Mouse (Mus musculus): ENCODE measurements at regions not wholly inside any gene's neighbourhood (a gene's known extent, or its start where the extent isn't known, plus 50 kb on each side); places are given as distances from the start of the nearest gene placed in this dataset.
A peak's percentile ranks its signal among the peaks of the same experiment; 100 is the strongest.

GRCm38 (mm10) chr4:90437375-90438190, 219.0 kb downstream of the Zfp352 start:
- ATAC-seq (ENCODE audit: low read depth): peak; percentile 99
- H3K27ac ChIP-seq (ENCODE audit: low read depth, low read length): peak overlapping the region; percentile 7; the same call in 1 of the 2 replicates
- no peaks in the 10 kb centered on the region for H3K36me3 ChIP-seq (ENCODE audit: control insufficient read depth, insufficient read depth, low read length)
- no peaks in the 10 kb centered on the region for H3K9me3 ChIP-seq (ENCODE audit: control insufficient read depth, low read length)
- H3K9ac ChIP-seq (replicated peaks; ENCODE audit: low read depth, low read length): no peak overlapping the region
- peak overlapping the region; percentile 8; the same call in 1 of the 2 replicates for H3K4me3 ChIP-seq (ENCODE audit: low read depth, low read length)
- 31% methylated on average over 7 of the region's 7 CpGs for WGBS
- H3K4me2 ChIP-seq (ENCODE audit: low read depth, low read length): peak overlapping the region; percentile 36; the same call in 1 of the 2 replicates
- H3K4me1 ChIP-seq (ENCODE audit: control insufficient read depth, insufficient read depth, low read length): no peaks in the 10 kb centered on the region
- no peaks in the 10 kb centered on the region for H3K27me3 ChIP-seq (ENCODE audit: control insufficient read depth, insufficient read depth, low read length)

DNA sequence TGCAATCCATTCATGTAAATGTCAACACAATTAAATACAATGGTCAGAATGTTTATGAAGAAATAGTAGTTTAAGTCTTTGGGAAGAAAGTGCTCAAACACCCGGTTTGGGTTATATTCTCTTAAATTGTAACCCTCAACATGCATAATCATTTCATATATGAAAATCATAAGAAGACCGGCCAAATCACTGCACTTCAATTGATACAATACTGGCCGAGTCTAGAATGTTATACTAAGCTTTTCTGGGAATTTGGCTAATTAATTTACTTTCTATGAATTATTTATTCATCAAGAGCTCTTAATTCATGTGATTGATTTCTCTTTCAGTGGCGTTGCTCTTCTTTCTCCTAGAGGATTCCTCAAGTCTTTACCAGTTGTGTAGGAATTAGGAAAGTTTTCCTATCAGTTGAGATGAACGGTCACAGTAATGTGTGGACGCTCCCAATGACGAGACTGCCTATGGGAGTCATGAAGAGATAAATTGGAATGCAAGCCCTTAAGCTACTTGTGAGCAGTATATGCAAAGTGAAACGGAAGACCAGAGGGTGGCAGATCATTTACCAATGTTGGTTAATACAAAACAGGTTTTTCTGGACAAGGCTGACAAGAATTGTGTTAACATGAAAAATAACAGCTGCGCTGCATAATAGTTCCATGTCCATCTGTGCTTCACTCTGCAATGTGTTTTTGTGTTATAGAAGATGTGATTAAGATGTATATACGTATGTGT, 219.7 kb downstream of the Zfp352 start:
- H3K27ac ChIP-seq (ENCODE audit: low read depth, low read length): no peak overlapping the region
- 63% methylated on average over 10 of the region's 10 CpGs for WGBS
- no peak for ATAC-seq (ENCODE audit: low read depth)

GRCm38 (mm10) chr4:90445268-90445667, 226.6 kb downstream of the Zfp352 start:
- Histone ChIP-seq H3K9me3 (ENCODE audit: control insufficient read depth, low read length) (no peaks in the 10 kb centered on the region), H3K4me2 (ENCODE audit: low read depth, low read length) (no peak overlapping the region), H3K27ac (ENCODE audit: low read depth, low read length) (no peak overlapping the region), H3K36me3 (ENCODE audit: control insufficient read depth, insufficient read depth, low read length) (no peaks in the 10 kb centered on the region), H3K9ac (replicated peaks; ENCODE audit: low read depth, low read length) (no peak overlapping the region), H3K4me3 (ENCODE audit: low read depth, low read length) (no peak overlapping the region), H3K4me1 (ENCODE audit: control insufficient read depth, insufficient read depth, low read length) (no peaks in the 10 kb centered on the region), H3K27me3 (ENCODE audit: control insufficient read depth, insufficient read depth, low read length) (no peaks in the 10 kb centered on the region)
- WGBS: 71% methylated on average over 3 of the region's 3 CpGs
- no peak for ATAC-seq (ENCODE audit: low read depth)

More for the DNA sequence above, 219.7 kb downstream of the Zfp352 start:
- no peaks in the 10 kb centered on the region for H3K27me3 ChIP-seq (ENCODE audit: control insufficient read depth, insufficient read depth, low read length)
- H3K36me3 ChIP-seq (ENCODE audit: control insufficient read depth, insufficient read depth, low read length): no peaks in the 10 kb centered on the region
- H3K9me3 ChIP-seq (ENCODE audit: control insufficient read depth, low read length): no peaks in the 10 kb centered on the region
- no peak overlapping the region for H3K4me3 ChIP-seq (ENCODE audit: low read depth, low read length)
- no peak overlapping the region for H3K9ac ChIP-seq (replicated peaks; ENCODE audit: low read depth, low read length)
- peak overlapping the region; percentile 36; the same call in 1 of the 2 replicates for H3K4me2 ChIP-seq (ENCODE audit: low read depth, low read length)
- H3K4me1 ChIP-seq (ENCODE audit: control insufficient read depth, insufficient read depth, low read length): no peaks in the 10 kb centered on the region

DNA sequence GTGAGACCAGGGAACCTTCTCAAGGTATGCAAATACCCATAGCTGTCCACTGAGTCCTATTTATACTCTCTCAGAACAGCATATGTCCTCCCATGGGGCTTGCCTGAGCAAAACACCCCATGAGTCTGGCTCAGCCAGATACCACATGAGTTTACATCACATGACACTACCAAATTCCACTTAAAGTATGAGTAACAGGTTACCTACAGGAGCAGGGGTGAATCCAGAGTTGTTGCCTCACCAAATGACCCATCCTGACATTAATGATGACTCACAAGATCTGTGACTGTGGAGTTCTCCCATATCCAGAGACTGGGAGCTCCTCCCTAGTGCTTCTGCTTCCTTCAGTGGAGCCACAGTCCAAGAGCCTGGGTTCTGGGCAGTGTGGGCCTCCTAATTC, 234.0 kb downstream of the Zfp352 start:
- Histone ChIP-seq H3K9me3 (ENCODE audit: control insufficient read depth, low read length) (no peaks in the 10 kb centered on the region), H3K4me2 (ENCODE audit: low read depth, low read length) (no peak overlapping the region), H3K9ac (replicated peaks; ENCODE audit: low read depth, low read length) (no peak overlapping the region), H3K4me1 (ENCODE audit: control insufficient read depth, insufficient read depth, low read length) (no peaks in the 10 kb centered on the region), H3K36me3 (ENCODE audit: control insufficient read depth, insufficient read depth, low read length) (no peaks in the 10 kb centered on the region), H3K27ac (ENCODE audit: low read depth, low read length) (no peak overlapping the region), H3K4me3 (ENCODE audit: low read depth, low read length) (no peak overlapping the region), H3K27me3 (ENCODE audit: control insufficient read depth, insufficient read depth, low read length) (no peaks in the 10 kb centered on the region)
- no peak for ATAC-seq (ENCODE audit: low read depth)

- Histone ChIP-seq H3K4me3 (ENCODE audit: low read depth, low read length) (no peak overlapping the region), H3K36me3 (ENCODE audit: control insufficient read depth, insufficient read depth, low read length) (no peaks in the 10 kb centered on the region), H3K27me3 (ENCODE audit: control insufficient read depth, insufficient read depth, low read length) (no peaks in the 10 kb centered on the region), H3K4me2 (ENCODE audit: low read depth, low read length) (no peak overlapping the region), H3K4me1 (ENCODE audit: control insufficient read depth, insufficient read depth, low read length) (no peaks in the 10 kb centered on the region), H3K9me3 (ENCODE audit: control insufficient read depth, low read length) (no peaks in the 10 kb centered on the region), H3K27ac (ENCODE audit: low read depth, low read length) (no peak overlapping the region), H3K9ac (replicated peaks; ENCODE audit: low read depth, low read length) (no peak overlapping the region)
- 87% methylated on average over 3 of the region's 3 CpGs for WGBS
- ATAC-seq (ENCODE audit: low read depth): no peak
Observed at GRCm38 (mm10) chr4:90453029-90453428, 234.4 kb downstream of the Zfp352 start.

DNA sequence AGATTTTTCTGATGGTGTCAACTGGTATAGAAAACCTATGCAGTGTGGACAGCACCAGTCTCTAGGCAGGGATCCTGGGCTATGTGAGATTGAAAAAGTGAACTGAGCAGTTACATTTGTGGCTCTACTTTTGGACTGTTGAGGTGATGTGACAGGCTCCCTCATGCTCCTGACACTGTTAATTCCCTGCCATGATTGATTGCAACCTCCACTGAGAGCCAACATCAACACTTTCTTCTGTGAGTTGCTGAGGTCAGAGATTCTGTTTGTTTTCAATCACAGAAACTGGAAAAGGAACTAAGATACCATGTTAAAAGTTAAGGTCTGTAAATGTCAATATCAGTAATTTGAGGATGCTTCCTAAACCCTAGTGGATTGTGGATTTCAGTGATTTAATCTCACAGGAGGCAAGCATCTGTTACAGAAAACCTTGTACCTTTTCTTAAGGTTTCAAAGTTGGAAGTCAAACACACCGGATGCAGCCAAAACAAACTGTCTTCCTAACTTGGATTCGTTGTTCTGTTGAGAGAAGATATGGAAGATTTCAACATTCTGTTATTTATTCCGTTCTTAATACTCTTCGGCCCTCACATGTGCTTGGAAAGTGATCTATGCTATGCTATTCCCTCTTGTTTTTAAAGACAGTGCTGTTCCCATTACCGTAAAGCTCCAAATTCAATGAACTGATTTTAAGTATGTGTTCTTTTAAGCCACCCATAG, 278.4 kb downstream of the Zfp352 start:
- 87% methylated on average over 5 of the region's 5 CpGs for WGBS
- Histone ChIP-seq H3K27me3 (ENCODE audit: control insufficient read depth, insufficient read depth, low read length) (no peaks in the 10 kb centered on the region), H3K9me3 (ENCODE audit: control insufficient read depth, low read length) (no peaks in the 10 kb centered on the region), H3K4me2 (ENCODE audit: low read depth, low read length) (no peak overlapping the region), H3K4me3 (ENCODE audit: low read depth, low read length) (no peak overlapping the region), H3K4me1 (ENCODE audit: control insufficient read depth, insufficient read depth, low read length) (no peaks in the 10 kb centered on the region), H3K36me3 (ENCODE audit: control insufficient read depth, insufficient read depth, low read length) (no peaks in the 10 kb centered on the region), H3K27ac (ENCODE audit: low read depth, low read length) (no peak overlapping the region), H3K9ac (replicated peaks; ENCODE audit: low read depth, low read length) (no peak overlapping the region)
- ATAC-seq (ENCODE audit: low read depth): no peak

All from neural tube, embryonic 14.5 days (tissue).